Mouse (Mus musculus) liver, adult 2 months (tissue): ENCODE measurements around the gene Colgalt1.

ENCODE experiments used
- CTCF ChIP-seq: fragments of 200-500 bp; IDR thresholded peaks from 2 replicates; pipeline ENCODE4 v1.5.1; 2011; ENCODE audit warnings: low read depth, low read length, control low read depth
- POLR2A ChIP-seq: fragments of 200-500 bp; IDR thresholded peaks from 2 replicates; pipeline ENCODE4 v1.6.1; 2011; ENCODE audit warnings: low read length, control low read depth; ENCODE audit not compliant: insufficient read depth; ENCODE audit errors: extremely low read depth

DNA sequence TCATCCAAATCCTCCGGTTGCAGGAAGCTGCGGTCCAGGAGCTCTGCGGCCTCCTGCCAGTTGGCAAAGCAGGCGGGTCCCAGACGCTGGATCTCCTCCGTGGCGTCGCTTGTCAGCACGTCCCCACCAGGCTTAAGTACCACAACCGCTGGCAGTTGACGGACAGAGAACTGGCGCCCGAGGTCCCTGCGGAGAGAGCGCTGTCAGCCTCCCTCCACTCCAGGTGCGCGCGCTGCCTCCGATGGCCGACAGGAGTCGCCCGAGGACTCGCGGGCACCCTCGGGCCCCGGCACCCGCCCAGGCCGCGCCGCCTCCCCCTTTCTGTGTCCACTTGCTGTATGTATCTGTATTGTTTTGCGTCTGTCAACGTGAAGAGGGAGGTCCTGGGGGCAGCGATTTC, 48.0 kb upstream of the Colgalt1 start:
- TF ChIP-seq CTCF (peak; percentile 81), POLR2A (no peak)
